Mouse (Mus musculus) mouse trophoblast stem cell (cell line): Measurements from ENCODE around the gene Dmbx1.

Source experiments
- in situ Hi-C, 2 experiments: fragments of 300-500 bp; cut with MseI, MboI; formaldehyde crosslinking; loops; 2 replicates in 1 of 2; 3 replicates in 1 of 2; pipeline ENCODE4 v1.15.1; 2025

Gene Dmbx1

GRCm38 (mm10) chr4:115939295-115940102 lies at the start of gene Dmbx1:
Dmbx1 (minus strand) TSS chr4:115939926.
- in situ Hi-C loops: no loop called here

DNA sequence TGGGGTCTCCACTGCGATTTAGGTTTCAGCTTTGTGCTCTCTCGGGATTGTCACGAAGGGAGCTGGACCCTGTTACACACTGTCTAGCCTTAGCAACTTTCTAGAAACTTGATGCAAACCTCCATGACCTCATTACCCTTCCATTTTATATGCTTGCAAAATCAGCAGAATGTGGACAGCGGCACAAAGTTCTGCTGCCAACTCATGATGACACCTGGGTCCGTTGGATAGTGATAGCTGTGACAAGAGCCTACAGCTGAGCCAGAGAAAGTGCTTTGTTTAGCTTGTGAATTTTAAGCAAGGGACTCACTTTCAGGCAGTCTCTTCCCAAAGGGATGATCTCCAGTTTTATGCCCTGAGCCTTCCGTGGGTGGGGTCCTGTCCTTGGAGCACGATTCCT lies 49.7 kb upstream of the Dmbx1 start:
- in situ Hi-C loops: no loop called here

DNA sequence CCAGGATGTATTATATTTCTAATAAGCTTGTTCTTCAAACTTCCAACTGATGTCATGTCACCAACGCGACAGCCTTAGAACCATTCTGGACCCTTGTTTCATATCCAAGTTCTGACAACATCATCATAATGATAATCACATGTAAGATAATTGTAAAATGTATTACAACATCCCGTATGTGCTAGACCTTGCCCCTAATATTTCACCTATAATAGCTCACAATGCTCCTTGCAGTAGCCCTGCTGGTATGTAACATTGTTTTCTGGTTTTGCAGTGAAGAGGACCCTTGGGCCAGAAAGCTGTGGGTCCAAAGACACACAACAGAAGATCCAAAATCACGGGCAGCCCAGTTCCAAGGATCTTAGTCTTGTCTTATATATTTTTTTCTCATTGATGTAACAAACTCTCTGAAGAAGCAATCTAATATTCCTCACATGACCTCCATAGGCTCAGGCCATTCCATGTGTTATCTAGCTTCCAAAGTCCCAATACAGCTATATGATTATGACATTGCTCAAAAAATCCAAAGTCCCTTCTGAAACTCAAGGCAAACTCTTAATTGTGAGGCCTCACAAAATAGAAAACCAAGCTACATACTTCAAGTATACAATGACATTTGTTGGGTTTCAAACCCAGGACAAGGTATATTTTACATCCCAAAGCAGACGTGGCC lies 48.3 kb upstream of the Dmbx1 start:
- in situ Hi-C loops: no loop called here

DNA sequence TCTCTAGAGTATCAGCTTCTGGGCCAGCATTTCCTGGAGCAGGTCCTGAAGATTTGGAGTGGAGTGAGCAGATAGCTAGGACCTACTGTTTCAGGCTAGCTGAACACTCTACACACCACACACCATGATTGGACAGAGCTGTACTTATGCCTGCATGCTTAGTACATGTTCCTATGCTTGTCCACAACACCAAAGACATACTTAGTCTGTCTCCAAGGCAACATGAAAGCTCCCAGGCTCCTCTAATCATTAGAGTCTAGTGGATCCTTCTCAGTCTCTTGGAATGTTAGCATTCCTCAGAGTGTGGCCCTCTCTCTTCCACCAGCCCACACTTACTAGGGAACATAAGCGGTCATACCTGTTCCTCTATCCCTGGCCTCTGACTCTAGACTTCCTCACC lies 47.7 kb upstream of the Dmbx1 start:
- in situ Hi-C loops: no loop called here

DNA sequence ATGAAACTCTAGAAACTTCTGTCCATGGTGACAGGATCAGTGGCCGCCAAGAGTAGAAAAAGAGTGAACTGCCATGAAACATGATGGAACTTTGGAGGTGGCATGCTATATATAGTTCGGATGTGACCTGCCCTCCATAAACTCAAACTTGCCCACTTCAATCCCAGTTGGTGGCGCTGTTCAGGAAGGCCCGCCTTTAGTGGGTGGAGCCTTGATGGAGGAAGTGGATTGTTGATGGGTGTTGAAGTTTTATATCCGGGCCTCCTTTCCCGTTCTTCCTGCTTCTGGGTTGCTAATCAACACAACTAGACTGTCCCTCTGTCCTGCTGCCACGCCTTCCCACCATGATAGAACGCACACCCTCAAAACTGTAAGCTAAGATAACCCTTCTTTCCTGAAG lies 45.2 kb upstream of the Dmbx1 start:
- in situ Hi-C loops: loop anchor here (5.0 kb wide), 2 partner anchors 38 to 83 kb away; no protein-coding TSS in a partner anchor

DNA sequence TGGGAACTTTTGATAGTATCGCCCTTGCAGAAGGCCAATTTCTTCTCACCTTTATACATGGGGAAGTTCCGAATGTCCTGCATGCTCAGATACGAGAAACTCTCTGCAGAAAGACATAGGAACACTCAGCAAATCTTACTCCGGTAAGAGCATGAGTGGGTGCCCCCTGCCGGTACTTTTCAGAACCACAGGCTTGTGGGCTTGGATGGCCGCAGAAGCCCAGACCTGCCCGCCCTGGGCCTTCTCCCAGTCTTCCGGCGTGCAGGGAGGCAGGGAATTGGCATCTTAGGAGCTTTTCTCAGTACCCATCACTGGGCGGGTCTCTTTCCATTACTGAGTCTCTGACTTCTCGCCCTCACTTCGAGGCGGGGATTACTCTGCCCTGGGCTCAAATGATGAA lies 44.4 kb upstream of the Dmbx1 start:
- in situ Hi-C loops: loop anchor here (5.0 kb wide), 2 partner anchors 37 to 82 kb away; no protein-coding TSS in a partner anchor

GRCm38 (mm10) chr4:115980676-115981075 lies 41.0 kb upstream of the Dmbx1 start:
- in situ Hi-C loops: loop anchor here (5.0 kb wide), 2 partner anchors 33 to 78 kb away; no protein-coding TSS in a partner anchor

DNA sequence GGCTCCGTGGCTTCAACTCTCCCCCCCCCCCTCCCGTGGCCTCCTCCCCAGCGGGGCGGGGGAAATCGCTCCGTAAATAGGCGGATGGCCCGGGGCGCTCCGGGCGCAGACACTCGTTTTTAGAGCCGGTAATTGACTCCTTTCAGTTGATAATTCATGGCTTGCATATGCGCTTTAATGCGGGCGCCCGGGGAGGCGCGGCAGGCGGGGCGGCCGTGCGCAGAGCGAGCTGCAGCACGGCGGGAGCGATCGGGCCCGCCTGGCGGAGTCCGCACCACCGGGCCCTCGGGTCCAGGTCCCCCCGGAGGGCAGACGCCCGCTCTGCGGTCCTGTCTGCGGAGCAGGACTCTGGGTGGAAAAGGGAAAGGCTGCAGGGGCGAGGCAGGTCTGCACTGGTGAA lies 39.7 kb upstream of the Dmbx1 start:
- in situ Hi-C loops: no loop called here

- in situ Hi-C loops: no loop called here
Measured at GRCm38 (mm10) chr4:115978911-115979310, 39.2 kb upstream of the Dmbx1 start.

DNA sequence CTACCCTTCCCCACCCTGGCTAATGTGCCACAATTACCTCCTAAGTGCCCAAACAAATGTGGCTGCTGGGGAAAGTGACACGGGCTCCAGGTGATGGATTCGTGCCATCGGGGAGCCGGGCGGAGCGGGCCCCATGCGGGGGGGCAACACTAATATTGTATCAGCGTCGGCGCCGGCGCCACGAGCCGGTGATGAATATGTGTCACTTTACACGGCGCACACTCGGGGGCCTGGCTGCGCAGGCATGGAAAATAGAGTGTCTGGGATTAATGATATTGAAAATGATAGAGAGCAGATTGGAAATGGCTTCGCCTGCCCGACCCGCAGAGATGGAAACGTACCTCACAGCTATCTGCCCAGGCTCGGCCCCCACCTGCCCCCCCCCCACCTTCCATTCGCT lies 32.8 kb upstream of the Dmbx1 start:
- in situ Hi-C loops: no loop called here

- in situ Hi-C loops: no loop called here
Measured at GRCm38 (mm10) chr4:115964446-115964845, 24.7 kb upstream of the Dmbx1 start.

DNA sequence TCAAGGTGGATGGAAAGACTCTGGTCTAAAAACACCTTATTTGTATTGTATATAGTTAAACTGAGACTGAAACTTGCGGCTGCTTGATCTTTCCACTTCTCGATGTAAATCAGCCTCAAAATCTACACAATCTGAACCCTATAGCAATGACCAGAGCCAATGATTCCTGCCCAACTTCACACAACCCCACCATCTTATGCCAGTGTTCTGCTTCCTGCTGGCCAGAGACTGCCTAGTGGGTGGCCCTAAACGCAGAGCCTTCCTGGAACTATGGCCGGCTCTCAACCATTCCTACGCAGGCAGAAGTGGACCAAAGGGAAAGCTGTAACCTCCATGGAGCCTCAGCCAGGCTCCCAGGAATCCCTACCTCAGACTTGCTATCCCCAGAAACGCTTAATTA lies 24.0 kb upstream of the Dmbx1 start:
- in situ Hi-C loops: no loop called here

- in situ Hi-C loops: no loop called here
Measured at GRCm38 (mm10) chr4:115962671-115963412, 23.1 kb upstream of the Dmbx1 start.

- in situ Hi-C loops: no loop called here
Measured at GRCm38 (mm10) chr4:115961991-115962390, 22.3 kb upstream of the Dmbx1 start.

DNA sequence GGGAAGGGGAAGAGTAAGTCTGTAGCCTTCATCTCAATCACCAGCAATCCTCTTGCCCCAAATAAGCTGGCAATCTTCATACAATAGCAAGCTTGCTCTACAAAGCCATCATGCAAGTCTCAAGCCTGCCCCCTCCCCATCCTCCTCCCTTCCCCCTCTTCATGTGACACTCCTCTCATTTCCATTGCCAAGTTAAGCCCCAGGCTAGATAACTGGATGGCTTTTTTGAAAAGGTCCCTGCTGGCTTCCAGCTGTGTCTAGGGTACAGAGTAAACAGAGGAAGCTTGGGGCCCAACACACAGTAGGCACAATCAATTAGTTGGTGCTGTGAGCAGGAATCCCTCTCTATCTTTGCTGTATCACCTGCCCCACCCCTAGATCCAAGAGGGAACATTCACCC lies 19.8 kb upstream of the Dmbx1 start:
- in situ Hi-C loops: no loop called here

- in situ Hi-C loops: no loop called here
Measured at GRCm38 (mm10) chr4:115955494-115955775, 15.7 kb upstream of the Dmbx1 start.

DNA sequence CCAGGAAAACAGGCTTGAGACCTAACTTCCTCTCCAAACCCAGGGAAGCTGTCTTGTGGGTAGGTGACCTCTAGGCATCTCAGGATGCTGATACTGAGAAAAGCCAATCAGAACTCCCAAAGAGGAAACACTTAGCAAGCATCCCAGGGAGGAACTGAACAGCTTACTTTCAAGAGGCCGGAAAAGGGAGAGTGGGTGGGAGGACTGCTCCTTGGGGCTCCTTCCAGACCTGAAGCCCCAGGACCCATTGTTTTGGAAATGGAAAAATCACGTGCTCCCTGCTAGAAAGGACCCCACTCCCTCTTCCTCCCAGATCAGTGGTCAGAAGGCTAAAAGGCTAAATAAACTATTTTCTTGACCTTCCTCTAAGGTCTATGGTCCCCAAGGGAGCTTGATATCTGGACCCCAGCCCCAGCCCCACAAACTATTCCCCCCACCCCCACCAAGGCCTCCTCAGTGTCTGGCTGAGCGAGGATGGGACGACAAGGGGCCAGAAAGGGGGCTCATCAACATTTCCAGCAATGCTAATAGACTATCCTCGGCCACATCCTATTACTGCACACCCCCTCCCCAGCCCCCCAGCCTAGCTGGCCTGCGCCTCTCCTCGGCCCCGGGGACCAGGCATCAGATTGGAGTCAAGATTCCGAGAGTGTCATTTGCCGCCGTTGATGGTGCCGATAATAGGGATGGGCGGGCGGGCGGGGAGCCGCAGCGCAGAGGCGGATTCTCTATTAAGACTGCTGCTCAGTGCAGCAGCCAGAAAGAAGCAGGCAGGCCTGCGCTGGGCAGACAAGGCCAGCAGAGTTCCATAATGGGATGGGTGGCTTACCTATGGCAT lies 15.1 kb upstream of the Dmbx1 start:
- in situ Hi-C loops: loop anchor here in 1 of 2 experiments (5.0 kb wide), 1 partner anchor 48 kb away; no protein-coding TSS in a partner anchor

DNA sequence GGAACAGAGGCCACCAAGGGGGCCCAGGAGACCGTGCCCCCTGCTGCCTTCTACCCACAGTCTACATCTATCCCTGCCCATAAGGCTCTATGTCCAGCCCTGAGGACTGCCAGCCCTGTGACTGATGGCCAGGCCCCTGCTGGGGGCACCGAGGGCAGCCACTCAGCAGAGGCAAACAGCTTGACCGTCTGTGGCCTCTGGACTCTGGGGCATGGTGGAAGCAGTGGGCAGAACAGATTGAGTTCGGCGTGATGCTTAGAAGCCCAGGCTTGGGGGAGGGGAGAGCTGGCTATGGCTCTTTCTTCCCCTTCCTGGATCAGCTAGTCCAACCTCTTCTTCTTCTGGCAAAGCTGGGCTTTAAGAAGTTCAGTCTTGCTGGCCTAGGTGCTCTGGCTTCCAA lies 13.8 kb upstream of the Dmbx1 start:
- in situ Hi-C loops: loop anchor here in 1 of 2 experiments (5.0 kb wide), 1 partner anchor 46 kb away; no protein-coding TSS in a partner anchor

GRCm38 (mm10) chr4:115952758-115953157 lies 13.0 kb upstream of the Dmbx1 start:
- in situ Hi-C loops: loop anchor here in 1 of 2 experiments (5.0 kb wide), 1 partner anchor 45 kb away; no protein-coding TSS in a partner anchor

DNA sequence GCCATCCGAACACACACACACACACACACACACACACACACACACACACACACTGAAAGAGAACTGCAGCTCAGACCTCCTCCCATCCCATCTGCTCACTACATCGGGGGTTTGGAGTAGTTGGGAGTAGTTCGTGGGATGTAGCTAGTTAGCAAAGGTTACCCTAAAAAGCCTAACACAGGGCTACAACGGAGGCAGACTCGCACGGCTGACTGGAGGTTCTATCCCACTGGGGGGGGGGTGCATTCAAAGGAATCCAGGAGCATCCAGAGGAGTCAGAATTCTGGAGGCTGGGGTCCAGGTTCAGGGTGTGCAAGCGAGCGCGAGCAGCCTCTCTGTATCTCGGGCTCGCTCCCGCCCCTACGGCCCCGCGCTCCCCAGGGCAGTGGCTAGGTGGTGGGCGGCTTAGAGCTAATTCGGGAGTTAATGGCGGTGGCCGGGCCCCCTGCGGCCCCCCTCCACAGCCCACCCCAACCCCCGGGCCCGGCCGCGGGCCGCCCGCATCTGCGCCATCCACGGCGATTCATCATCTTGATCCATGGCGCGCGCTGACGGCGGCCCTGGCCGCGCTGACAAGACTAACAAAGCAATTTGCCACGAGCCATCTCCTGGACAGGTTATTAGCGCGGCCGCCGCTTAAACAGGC lies 4.1 kb upstream of the Dmbx1 start:
- in situ Hi-C loops: no loop called here
